Mouse (Mus musculus) CH12F3 (cell line): ENCODE results near the gene Chst15.

Experiments used
- in situ Hi-C: fragments of 300-500 bp; cut with MboI; formaldehyde crosslinking; loops from 2 replicates; pipeline ENCODE4 v1.14.3; 2020; ENCODE audit warnings: low sequenced_read_pairs

The Chst15 gene

DNA sequence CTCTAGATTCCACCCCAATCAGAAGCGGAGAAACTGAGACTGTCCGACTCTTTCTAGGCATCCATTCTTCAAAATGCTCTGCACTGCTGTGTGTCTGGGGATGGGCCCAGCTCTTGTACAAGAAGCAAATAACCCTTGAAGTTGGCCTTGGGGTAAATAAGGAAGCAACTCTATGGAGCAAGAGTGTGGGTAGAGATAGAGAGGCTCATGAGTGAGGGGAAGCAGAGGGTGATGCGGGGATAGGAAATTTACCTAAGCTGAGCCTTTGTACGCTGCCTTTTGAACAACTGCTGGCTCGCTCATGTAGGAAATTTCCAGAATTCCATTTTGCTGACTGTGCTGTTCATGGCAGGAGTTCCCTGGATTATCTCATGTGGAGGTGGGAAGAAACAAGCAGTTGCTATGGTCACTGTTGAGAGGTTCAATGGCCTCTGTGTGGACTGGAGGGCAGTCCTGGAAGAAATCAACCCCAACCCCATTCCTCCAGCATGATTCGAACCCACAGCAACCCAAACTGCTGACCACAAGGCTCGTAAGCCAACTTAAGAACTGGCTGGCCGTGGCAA is 89.9 kb downstream of the Chst15 start:
- in situ Hi-C loops = loop anchor here (5.0 to 10.0 kb wide), 2 partner anchors 245 to 328 kb away; no protein-coding TSS in a partner anchor

DNA sequence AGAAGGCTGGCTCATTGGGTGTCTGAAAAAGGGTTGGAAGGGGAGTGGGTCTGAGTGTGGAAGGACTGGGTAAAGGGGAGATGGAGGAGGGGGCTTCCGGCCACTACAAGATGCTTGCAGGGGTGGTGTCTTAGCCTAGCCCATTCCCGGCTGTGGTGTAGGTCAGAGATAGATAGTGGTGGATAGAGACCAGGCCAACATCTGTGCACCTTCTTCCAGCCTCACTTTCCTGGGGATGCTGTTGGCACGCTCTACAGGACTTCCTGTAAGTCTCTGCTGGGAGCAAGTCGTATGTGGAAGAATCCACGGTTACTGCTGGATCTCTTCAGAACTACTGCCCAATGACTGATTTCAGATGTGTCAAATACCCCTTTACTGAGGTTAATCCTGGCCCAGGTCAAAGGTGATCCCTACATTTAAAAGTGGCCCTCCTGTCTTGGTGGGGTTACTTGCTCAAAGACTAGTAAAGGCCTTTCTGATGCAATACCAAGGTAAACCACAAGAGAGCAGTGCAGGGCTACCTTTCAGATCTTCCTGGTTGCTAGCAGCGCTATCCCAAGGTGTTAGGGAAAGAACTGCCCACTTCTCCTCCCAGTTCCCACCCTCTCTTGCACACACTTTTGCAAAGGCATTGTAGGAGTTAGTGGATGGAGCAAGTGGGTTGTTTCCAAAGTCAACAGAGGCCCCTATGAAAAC is 90.5 kb downstream of the Chst15 start:
- in situ Hi-C loops = loop anchor here (5.0 to 10.0 kb wide), 2 partner anchors 246 to 328 kb away; no protein-coding TSS in a partner anchor

DNA sequence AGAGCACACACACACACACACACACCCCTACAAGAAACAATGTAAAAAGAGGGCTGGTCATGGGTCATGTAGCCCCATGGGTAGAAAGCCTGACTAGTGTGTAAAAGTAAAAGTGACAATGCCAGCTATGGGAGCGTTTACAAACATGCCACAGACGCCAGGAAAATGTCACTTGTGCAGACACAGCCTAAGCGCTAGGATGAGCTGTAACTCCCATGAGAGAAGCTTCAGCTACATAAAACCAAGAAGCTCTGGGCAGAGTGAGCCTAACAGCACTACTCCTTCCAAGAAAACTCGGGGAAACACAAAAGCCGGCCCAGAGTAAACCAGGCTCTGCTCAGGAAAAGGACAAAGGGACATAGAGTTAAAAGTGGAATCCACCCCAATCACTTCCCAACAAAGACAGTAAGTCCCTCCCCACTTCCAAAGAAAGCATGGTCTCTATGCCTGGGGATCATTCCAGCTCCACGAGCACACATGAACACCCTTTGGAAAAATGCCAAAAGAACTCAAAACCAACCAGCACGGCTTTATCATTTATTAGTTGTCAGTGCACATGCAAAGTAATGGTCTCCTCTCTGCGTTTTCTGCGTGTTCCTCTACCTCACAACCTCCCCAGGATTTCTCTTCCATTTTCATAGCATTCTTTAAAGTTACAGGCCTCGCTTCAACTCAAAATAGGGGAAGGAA is 93.4 kb downstream of the Chst15 start:
- in situ Hi-C loops = loop anchor here (10.0 kb wide), 1 partner anchor 331 kb away; no protein-coding TSS in a partner anchor

DNA sequence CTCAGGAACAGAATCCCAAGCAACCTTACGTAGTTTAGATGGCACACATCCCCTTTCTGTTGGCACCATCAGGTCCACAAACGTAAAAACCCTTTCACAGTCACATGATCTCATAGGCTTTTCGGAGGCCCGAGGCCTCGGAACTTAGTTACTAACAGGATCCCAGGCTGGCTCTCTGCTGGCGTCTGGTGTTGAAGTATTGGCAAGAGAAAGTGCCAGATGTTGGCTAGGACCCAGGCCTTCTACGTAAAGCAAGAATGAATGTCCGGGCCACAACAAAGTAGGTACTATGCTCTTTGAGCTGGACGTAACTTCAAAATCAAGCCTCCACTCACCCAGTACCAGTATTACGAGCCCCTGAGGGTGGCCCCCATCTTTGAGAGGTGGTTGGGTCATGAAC is 103.0 kb downstream of the Chst15 start:
- in situ Hi-C loops = loop anchor here (10.0 kb wide), 1 partner anchor 319 kb away; no protein-coding TSS in a partner anchor

DNA sequence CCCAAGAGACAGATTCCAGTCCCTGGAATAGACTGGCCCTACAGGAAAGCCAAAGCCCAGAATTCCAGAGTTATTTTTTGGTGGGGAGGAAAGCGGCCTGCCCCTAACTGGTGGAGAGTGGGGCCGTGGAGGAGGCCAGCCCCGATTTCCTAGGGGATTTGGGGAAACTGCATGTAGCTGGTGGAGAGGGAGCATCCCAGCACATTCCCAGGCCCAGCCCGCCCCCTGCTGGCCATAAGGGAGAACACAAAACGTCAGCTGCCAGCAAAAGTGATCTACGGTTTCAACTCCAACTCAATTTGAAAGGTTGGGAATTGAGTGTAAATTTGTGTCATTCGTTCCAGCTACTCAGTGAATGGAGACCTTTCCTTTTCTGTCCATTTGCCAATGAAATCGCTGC is 103.6 kb downstream of the Chst15 start:
- in situ Hi-C loops = loop anchor here (10.0 kb wide), 1 partner anchor 319 kb away; no protein-coding TSS in a partner anchor

DNA sequence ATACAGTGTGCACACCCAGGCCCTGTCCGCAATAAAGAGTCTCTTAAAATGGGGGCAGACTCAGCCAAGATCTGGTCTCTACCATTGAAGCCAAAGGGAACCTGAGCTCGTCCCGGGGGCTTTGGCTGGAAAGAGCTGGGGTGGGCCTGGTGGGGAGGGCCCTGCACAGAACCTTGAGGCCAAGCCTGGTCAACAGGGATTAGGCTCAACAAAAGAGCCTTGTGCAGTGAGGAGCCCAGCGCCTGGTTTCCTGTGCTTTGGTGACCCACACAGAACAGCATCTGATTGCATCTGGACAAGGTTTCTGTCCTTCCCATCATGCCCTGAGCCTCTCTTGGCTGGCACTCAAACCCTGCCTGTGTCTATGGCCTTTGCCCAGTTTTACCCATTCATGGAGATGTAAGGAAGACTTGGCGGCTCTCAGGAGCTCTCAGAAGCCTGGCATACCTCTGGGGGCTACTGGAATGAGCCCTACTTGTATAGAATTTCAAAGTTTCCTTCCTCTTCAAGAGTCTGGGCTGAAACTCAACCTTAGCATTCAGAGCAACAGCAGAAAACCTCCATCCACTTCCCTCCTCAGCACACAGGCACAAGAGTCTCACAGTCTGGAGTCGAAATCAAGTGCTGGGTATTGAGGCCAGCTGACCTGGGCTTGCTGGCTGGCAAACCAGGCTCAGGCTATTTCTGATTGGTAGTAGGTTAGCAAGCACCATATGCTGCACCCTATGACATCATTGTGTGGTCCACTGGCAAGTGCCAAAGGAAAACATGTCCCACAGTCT is 104.9 kb downstream of the Chst15 start:
- in situ Hi-C loops = loop anchor here (10.0 kb wide), 1 partner anchor 317 kb away; no protein-coding TSS in a partner anchor

DNA sequence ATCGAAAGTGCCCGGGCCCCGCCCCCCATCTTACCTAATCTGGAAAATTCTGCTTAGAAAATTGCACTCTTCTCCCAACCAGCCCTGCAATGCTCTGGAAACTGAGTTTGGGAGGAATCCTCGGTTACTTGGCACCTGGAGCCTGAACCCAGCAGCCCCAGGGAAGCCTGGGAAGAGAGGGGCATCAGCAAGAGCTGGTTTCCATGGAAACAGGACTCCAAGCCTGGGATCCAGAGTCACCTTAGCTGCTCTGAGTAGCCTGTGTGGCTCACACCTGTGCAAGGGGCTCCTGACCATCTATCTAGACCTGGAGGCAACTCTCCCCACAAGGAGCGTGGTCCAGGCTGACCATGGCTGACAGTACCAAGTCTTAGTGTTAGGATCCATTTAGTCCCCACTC is 106.4 kb downstream of the Chst15 start:
- in situ Hi-C loops = loop anchor here (10.0 kb wide), 1 partner anchor 316 kb away; no protein-coding TSS in a partner anchor

DNA sequence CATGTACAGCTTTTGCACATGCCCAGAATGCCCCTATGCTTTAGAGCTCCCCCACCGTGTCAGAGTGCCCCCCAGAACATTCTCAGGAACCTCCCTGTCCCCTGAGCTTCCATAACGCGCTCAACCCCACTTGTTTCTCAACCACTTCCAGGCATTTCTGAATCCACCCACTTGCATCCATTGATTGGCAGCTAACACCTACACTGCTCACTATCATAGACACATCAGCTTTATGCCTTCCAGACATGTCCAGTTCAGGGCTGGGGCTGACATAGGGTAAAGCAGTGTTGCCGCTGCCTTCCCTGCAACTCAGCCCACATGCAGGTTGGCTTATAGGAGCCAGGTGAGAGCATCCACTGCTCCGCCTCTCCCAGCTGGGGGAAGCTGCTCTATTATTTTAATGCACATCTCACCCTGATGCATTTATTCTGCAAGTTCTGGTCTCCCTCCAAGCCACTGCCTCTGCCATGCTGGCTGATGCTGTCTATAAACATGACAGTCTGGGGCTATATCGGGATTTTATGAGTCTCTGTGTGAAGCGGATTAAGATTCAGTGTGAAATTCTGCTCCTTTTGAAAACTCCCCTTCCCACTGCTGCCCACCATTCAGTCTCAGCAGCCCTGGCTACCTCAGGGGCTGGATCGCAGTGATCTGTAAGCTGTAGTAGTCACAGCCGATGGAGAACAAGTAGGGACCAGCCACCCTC is 107.9 kb downstream of the Chst15 start:
- in situ Hi-C loops = no loop called here

DNA sequence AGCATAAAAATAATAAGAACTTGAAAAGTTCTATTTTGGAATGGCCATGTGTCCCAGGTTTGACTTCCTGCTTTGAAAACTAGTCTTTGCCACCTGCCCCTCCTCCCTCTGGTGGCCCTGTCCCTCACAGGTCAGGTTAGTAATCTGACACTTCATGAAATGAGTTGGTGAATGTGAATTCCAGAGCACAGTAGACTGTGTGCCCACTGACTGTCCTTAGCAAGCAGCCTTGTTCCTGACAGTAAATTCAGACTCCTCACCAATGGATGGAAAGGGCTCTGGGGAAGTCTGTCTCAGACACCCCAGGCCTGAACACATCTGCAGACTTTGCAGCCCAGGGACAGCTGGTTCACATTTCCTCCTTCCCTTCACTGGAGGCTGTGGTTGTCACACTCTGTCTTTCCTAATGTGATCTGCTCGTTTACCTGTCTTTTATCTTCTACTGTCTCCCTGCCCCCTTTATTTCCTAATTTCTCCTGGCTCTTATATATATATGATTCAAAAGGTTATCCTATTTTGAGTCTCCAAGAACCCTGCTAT is 112.9 kb downstream of the Chst15 start:
- in situ Hi-C loops = no loop called here

DNA sequence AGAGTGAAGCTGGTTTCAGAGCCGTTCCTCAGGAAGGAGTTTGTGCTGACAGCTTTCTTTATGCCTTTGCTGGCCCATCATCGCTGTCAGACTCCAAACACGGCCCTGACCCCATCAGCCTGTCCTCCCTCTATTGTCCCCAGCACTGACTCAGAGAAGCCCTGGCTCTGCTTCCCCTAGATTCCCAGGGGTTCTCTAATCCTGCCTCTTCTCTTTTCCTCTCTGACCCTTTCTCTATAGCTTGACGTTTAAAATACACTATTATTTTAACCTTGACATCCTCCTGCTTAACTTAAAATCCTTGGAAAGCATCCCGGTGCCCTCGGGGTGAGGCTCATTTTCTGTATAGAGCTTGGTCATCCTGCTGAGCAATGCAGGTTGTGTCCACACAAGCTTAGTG is 117.3 kb downstream of the Chst15 start:
- in situ Hi-C loops = no loop called here

DNA sequence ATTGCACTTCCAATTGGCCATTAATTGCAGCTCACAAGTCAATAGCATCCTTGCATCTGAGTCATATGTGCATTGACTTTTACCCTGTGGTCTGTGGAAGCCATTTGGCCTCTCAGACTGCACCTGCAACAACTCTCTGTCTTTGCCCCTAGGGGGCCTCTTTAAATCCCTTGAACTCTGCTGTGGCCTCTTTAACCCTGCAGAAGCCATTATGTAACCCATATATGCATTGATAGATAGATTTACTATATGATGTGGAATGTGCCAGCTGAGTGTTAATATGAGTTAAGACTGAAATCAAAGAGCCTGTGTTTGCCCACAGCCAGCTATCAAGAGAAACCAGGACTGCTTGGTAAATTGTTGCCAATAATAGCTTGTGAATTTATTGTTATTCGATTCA is 118.2 kb downstream of the Chst15 start:
- in situ Hi-C loops = no loop called here

DNA sequence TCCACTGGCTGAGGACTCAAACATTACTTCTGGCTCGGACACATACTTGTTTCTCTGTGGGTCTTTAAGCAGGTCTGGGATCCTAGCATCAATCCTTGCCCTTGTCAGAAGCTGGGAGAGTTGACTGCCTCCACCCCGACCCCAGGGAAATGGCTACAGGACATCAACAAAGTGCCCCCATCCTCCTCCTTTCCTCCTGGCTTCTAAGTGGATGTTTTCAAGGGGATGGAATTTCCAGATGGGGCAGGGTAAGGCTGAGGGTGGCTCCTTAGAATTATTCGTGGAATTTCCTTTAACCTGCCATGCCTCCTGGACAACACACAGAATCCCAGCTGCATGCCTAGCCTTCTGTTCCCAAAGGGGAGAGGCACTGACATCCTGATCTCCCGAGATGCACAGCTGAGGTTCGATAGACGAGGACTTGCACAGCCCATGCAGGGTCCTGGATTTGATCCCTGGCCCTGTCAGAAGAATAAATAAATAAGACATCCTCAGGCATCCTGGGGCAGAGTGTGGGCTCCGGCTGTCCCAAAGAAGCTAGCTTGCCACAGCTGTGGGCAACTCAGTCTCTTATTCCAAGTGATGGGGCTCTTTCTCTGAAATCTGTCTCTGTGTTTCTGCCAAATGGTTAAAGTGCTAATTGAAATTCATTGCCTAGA is 119.1 kb downstream of the Chst15 start:
- in situ Hi-C loops = no loop called here

DNA sequence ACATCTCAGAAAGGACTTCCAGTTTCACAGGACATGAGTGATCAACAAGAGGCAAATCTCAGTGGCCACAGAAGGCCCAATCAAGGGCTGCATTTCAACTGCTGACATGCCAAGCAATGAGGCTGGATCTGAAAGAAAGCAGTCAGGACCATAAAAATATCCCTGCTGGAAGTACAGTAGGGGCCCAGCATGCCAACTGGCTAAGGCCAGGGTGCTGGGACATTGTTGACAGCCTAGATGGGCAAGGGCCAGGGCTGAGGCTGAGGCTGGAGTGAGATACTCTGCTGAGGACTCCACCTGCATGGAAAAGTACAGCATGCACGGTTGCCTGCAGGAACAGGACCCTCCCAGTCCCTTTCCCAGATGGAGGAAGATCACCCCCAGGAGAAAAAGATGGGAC is 120.4 kb downstream of the Chst15 start:
- in situ Hi-C loops = no loop called here

DNA sequence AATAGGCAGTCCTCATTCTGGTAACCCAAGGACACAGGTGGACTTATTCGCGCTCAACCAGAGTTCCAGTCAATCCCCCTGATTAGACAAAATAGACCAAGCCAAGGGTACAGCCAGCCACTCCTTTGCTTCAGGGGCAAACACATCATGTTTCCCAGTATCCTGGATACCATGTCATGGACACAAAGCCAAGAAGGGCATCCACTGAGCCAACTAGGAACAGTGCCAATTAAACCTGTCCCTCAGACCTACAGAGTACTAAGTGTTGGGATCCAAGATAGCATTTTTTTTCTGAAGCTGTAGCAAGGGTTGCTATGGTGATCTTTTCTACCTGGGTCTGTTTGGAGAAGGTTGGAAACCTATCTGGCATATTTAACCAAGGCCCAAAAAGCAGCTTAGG is 123.4 kb downstream of the Chst15 start:
- in situ Hi-C loops = no loop called here

DNA sequence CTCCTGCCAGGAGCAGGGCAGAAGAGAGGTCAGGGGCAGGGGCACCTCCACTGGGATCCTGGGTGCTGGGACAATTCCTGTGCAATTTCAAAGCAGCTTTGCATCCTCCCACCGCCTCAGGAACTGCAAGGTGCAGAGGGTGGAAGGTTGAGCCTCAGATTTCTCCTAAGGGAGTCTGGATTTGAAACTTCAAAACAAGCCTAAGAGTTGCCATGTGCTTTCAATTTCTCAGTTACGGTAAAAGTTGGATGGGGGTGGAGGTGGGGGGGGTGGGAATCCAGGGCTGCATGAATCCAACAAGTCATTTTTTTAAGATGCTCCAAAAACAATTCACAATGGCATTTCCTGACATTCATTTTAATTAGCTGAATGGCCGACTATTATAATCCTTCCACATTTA is 129.6 kb downstream of the Chst15 start:
- in situ Hi-C loops = no loop called here
